Mouse (Mus musculus): Measurements from ENCODE around the gene Tssc4. TPM values are rescaled to one million over a fixed set of nuclear protein-coding genes. Genes with fewer than 3 reads are reported as not detected.

Tssc4 gene
- polyA plus RNA-seq, 1 experiment from 2014 or later, result 69.1 TPM

DNA sequence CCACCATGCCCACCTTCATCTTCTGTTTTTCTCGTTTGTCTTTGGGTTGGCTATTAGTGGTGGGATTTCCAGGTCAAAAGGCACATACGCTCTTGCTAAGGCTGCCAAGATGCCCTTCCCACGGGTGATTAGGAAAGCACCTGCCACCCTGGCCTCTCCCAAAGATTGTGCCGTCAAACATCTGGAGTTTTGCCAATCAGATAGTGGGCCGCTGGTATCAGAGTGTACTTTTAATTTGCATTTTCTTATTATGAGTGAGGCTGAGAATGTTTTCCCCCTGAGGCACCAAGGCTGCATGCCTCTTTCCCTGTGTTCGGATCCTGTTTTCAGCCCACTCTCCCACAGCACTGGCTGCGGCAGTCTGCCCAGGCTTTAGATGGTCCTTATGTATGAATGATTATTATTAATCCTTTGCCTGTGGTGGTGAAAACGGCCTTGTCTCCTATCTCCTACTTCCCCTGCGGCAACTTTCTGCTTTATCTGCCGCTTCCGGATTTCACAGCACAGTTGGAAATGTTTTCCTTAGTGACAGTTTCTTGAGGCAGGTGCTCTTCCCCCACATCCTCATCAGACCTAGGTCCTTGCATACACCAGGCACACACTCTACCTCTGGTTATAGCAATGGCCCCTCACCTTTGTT is 36.3 kb downstream of the Tssc4 start:
- Histone ChIP-seq H3K9ac (ENCODE audit: low read depth, low read length) (no peak overlapping the region), H3K27ac (no peak overlapping the region), H3K27me3 (ENCODE audit: insufficient read depth, low read length) (peaks cover 14% of the 10 kb centered on the region), H3K9me3 (replicated peaks; ENCODE audit: low read length) (no peaks in the 10 kb centered on the region), H3K36me3 (ENCODE audit: insufficient read depth, low read length) (no peaks in the 10 kb centered on the region), H3K4me2 (ENCODE audit: low read length) (no peak overlapping the region), H3K4me1 (replicated peaks; ENCODE audit: insufficient read depth, low read length) (peaks cover 2% of the 10 kb centered on the region; the same call in 1 of the 2 replicates), H3K4me3 (replicated peaks; ENCODE audit: low read depth, low read length) (no peak overlapping the region)
- no peak for DNase-seq (ENCODE audit: low spot score)
- no peak for ATAC-seq (replicated peaks; ENCODE audit: low FRiP score, low read depth)
- no peak for TF ChIP-seq CTCF (IDR thresholded peaks at IDR 0.05; ENCODE audit: low read depth)
- 58% methylated on average over 11 of the region's 11 CpGs for WGBS

- H3K9ac ChIP-seq (ENCODE audit: low read depth, low read length), result peak within 1 kb of the TSS; percentile 44
- TF ChIP-seq CTCF (IDR thresholded peaks at IDR 0.05; ENCODE audit: low read depth), result no peak
- WGBS, result 68% methylated on average over 4 of the region's 4 CpGs
- peaks cover 14% of the 10 kb centered on the region for H3K27me3 ChIP-seq (ENCODE audit: insufficient read depth, low read length)
- H3K27ac ChIP-seq, result peak within 1 kb of the TSS; percentile 70; the same call in 1 of the 2 replicates
- ATAC-seq (replicated peaks; ENCODE audit: low FRiP score, low read depth), result no peak
- DNase-seq (ENCODE audit: low spot score), result no peak
- H3K36me3 ChIP-seq (ENCODE audit: insufficient read depth, low read length), result no peaks in the 10 kb centered on the region
- H3K9me3 ChIP-seq (replicated peaks; ENCODE audit: low read length), result no peaks in the 10 kb centered on the region
- H3K4me3 ChIP-seq (replicated peaks; ENCODE audit: low read depth, low read length), result peak within 1 kb of the TSS; percentile 41
- no peaks in the 10 kb centered on the region; the same call in 1 of the 2 replicates for H3K4me1 ChIP-seq (replicated peaks; ENCODE audit: insufficient read depth, low read length)
- H3K4me2 ChIP-seq (ENCODE audit: low read length), result peak within 1 kb of the TSS; percentile 81
Observed at GRCm38 (mm10) chr7:143106062-143106461, 37.0 kb downstream of the Tssc4 start, which contains the start of gene Kcnq1. TSS of gene Kcnq1 (plus strand) at chr7:143106362.

DNA sequence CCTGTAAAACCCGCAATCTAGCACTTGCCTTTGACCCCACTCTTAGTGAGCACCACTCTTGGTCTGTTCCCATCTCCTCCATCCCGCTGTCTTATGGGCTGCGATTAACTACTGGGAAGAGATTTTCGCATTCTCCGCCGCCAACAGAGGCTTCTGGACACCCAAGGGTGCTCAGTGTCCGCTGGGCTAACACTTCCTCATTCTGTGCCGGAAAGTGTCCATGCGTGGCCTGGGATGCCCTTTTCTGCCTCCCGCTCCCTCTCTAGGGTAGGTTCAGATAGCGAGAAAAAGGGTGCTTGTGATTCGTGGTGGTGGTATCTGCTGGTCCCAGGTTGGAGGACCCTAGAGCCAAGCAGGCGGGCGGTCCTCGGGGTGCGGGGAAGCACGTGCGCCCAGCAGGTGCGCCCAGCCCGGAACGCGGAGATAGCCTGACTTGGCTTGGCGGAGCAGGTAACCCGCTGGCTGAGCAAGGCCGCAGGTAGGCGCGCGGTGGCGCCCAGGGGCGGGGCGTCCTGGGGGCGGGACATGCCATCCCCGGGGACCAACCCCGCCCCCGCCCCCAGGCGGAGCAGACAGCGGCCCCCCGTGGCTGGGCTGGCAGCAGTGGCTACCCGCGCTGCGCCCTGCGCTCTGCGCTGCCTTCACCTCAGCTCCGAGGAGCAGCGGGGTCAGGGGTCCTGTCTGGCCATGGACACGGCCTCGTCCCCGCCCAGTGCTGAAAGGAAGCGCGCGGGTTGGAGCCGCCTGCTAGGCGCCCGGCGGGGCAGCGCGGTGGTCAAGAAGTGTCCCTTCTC is 37.8 kb downstream of the Tssc4 start:
- DNase-seq (ENCODE audit: low spot score), result no peak
- Histone ChIP-seq H3K9me3 (replicated peaks; ENCODE audit: low read length) (no peaks in the 10 kb centered on the region), H3K27me3 (ENCODE audit: insufficient read depth, low read length) (peaks cover 14% of the 10 kb centered on the region), H3K4me1 (replicated peaks; ENCODE audit: insufficient read depth, low read length) (no peaks in the 10 kb centered on the region; the same call in 1 of the 2 replicates), H3K4me3 (replicated peaks; ENCODE audit: low read depth, low read length) (peak overlapping the region; percentile 41), H3K27ac (peak overlapping the region; percentile 70), H3K4me2 (ENCODE audit: low read length) (peak overlapping the region; percentile 81), H3K36me3 (ENCODE audit: insufficient read depth, low read length) (no peaks in the 10 kb centered on the region), H3K9ac (ENCODE audit: low read depth, low read length) (peak overlapping the region; percentile 44)
- peak; percentile 56 for ATAC-seq (replicated peaks; ENCODE audit: low FRiP score, low read depth)
- WGBS, result 7% methylated on average over 56 of the region's 57 CpGs
- peak; percentile 36; the same call in 1 of the 2 replicates for TF ChIP-seq CTCF (IDR thresholded peaks at IDR 0.05; ENCODE audit: low read depth)

DNA sequence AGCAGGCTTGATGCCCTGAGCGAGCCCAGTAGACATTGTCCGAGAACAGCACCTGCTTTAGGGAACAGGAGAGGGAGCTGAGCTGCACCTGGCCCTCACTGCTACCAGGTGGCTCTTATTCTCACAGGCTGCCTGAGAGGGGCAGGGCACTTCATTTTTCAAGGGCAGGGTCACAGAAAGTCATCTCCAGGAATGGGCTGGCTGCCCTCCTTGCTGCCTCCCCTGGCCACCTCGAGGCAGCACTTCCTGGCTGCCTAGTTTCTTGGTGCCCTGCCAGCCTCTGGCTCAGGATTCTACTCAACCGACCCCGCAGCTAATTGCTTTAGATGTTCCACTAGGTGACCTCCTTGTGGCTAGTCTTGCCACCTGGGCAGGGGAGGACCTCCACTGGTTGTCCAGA is 39.2 kb downstream of the Tssc4 start:
- no peaks in the 10 kb centered on the region for H3K9me3 ChIP-seq (replicated peaks; ENCODE audit: low read length)
- ATAC-seq (replicated peaks; ENCODE audit: low FRiP score, low read depth) (peak; percentile 33; the same call in 1 of the 2 replicates), DNase-seq (ENCODE audit: low spot score) (peak; percentile 50)
- peak overlapping the region; percentile 81 for H3K4me2 ChIP-seq (ENCODE audit: low read length)
- TF ChIP-seq CTCF (IDR thresholded peaks at IDR 0.05; ENCODE audit: low read depth), result peak; percentile 47
- H3K9ac ChIP-seq (ENCODE audit: low read depth, low read length), result no peak overlapping the region
- H3K27me3 ChIP-seq (ENCODE audit: insufficient read depth, low read length), result peaks cover 14% of the 10 kb centered on the region
- no peak overlapping the region for H3K4me3 ChIP-seq (replicated peaks; ENCODE audit: low read depth, low read length)
- H3K36me3 ChIP-seq (ENCODE audit: insufficient read depth, low read length), result no peaks in the 10 kb centered on the region
- 26% methylated on average over 5 of the region's 5 CpGs for WGBS
- no peaks in the 10 kb centered on the region; the same call in 1 of the 2 replicates for H3K4me1 ChIP-seq (replicated peaks; ENCODE audit: insufficient read depth, low read length)
- H3K27ac ChIP-seq, result peak overlapping the region; percentile 70; the same call in 1 of the 2 replicates

GRCm38 (mm10) chr7:143108996-143109660 is 40.1 kb downstream of the Tssc4 start:
- Histone ChIP-seq H3K27me3 (ENCODE audit: insufficient read depth, low read length) (peaks cover 14% of the 10 kb centered on the region), H3K4me1 (replicated peaks; ENCODE audit: insufficient read depth, low read length) (no peaks in the 10 kb centered on the region; the same call in 1 of the 2 replicates), H3K4me3 (replicated peaks; ENCODE audit: low read depth, low read length) (no peak overlapping the region), H3K9me3 (replicated peaks; ENCODE audit: low read length) (no peaks in the 10 kb centered on the region), H3K9ac (ENCODE audit: low read depth, low read length) (no peak overlapping the region), H3K36me3 (ENCODE audit: insufficient read depth, low read length) (no peaks in the 10 kb centered on the region), H3K27ac (peak overlapping the region; percentile 54), H3K4me2 (ENCODE audit: low read length) (peak overlapping the region; percentile 34)
- DNase-seq (ENCODE audit: low spot score), result no peak
- WGBS, result 18% methylated on average over 3 of the region's 3 CpGs
- TF ChIP-seq CTCF (IDR thresholded peaks at IDR 0.05; ENCODE audit: low read depth), result no peak
- no peak for ATAC-seq (replicated peaks; ENCODE audit: low FRiP score, low read depth)

DNA sequence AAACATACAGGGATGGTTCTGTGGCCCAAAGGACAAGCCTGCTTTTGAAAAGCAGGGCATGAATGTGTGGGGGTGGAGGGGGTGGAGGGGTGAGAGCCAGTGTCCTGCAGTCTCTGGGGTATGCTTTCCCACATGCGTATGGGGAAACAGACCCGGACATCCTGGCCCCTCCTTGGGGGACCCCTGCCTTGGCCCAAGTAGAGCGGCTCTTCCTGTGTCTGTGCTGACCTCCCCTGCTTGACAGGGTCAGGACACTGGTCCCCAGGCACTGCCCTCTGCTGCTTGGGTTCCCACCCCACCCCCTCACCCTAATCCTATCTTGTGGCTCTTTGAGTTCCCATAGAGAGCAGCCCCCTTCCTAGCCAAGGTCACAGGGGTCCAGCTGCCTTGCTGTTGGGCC is 40.6 kb downstream of the Tssc4 start:
- Histone ChIP-seq H3K9me3 (replicated peaks; ENCODE audit: low read length) (no peaks in the 10 kb centered on the region), H3K9ac (ENCODE audit: low read depth, low read length) (no peak overlapping the region), H3K4me1 (replicated peaks; ENCODE audit: insufficient read depth, low read length) (no peaks in the 10 kb centered on the region; the same call in 1 of the 2 replicates), H3K27me3 (ENCODE audit: insufficient read depth, low read length) (peaks cover 14% of the 10 kb centered on the region), H3K4me2 (ENCODE audit: low read length) (peak overlapping the region; percentile 2), H3K4me3 (replicated peaks; ENCODE audit: low read depth, low read length) (no peak overlapping the region), H3K27ac (0 out of 2 replicates have a peak overlapping the region, but pooled peaks have one; percentile 54), H3K36me3 (ENCODE audit: insufficient read depth, low read length) (no peaks in the 10 kb centered on the region)
- no peak for DNase-seq (ENCODE audit: low spot score)
- WGBS, result 41% methylated on average over 2 of the region's 3 CpGs
- no peak for TF ChIP-seq CTCF (IDR thresholded peaks at IDR 0.05; ENCODE audit: low read depth)
- ATAC-seq (replicated peaks; ENCODE audit: low FRiP score, low read depth), result no peak
